Mouse (Mus musculus): Measurements from ENCODE around the gene Mlf2. TPM values are rescaled to one million over a fixed set of nuclear protein-coding genes. Genes with fewer than 3 reads are reported as not detected.
A peak's percentile ranks its signal among the peaks of the same experiment; 100 is the strongest.

Mlf2 gene
- polyA plus RNA-seq, 1 experiment: 21.9 TPM

- TF ChIP-seq TAL1 (IDR thresholded peaks at IDR 0.05; ENCODE audit: low read length): no peak
- TF ChIP-seq GATA1 (IDR thresholded peaks at IDR 0.05; ENCODE audit: low read length): no peak
- H3K27me3 ChIP-seq (ENCODE audit: control insufficient read depth): peaks cover 70% of the 10 kb centered on the region
Measured at GRCm38 (mm10) chr6:124910032-124910431, 21.2 kb upstream of the Mlf2 start.

DNA sequence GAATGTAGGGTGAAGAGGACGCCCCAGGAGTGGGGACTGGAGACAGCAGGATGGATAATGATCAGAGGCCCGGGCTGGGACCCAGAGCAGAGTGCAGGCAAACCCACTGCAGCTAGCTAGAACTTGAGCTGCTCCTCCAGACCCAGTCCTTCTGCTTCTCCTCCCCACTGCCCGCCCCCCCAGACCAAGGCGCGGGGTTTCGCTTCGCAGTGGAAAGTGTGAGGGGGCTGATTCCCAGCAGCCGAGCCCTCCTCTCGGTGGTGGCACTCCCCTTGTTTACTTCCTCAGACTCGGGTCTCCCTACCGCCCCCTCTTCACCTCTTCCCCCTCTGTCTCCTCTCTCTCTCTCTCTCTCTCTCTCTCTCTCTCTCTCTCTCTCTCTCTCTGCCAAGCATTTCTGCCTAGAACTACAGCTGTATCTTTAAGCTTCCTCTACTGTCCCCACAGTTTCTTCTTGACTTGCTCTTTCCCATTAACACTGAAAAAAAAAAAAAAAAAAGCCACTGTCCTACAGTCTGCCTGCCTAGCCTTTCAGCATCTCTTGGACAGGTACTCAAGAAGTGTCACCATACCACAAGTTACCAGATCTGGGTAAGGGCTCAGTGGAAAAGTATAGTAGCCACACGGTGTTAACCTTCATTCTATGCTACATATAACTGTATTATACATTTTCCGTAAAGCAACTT is 19.5 kb upstream of the Mlf2 start, which contains the start of gene Lag3:
TSS of gene Lag3 (minus strand) at position 173 of the 686 bp plus-strand sequence.
- Histone ChIP-seq H3K9me3 (ENCODE audit: control insufficient read depth, low read length) (peaks cover 3% of the 10 kb centered on the region; the same call in 1 of the 2 replicates), H3K27me3 (ENCODE audit: control insufficient read depth) (peaks cover 82% of the 10 kb centered on the region), H3K4me3 (replicated peaks) (no peak within 1 kb of the TSS), H3K4me1 (ENCODE audit: control insufficient read depth) (peaks cover 5% of the 10 kb centered on the region), H3K36me3 (ENCODE audit: control insufficient read depth) (peaks cover 2% of the 10 kb centered on the region; the same call in 1 of the 2 replicates)
- TF ChIP-seq TAL1 (IDR thresholded peaks at IDR 0.05; ENCODE audit: low read length): no peak
- no peak for TF ChIP-seq GATA1 (IDR thresholded peaks at IDR 0.05; ENCODE audit: low read length)

More at GRCm38 (mm10) chr6:124910032-124910431, 21.2 kb upstream of the Mlf2 start:
- peaks cover 2% of the 10 kb centered on the region; the same call in 1 of the 2 replicates for H3K36me3 ChIP-seq (ENCODE audit: control insufficient read depth)
- H3K4me3 ChIP-seq (replicated peaks): no peak overlapping the region
- peaks cover 2% of the 10 kb centered on the region for H3K4me1 ChIP-seq (ENCODE audit: control insufficient read depth)
- H3K9me3 ChIP-seq (ENCODE audit: control insufficient read depth, low read length): no peaks in the 10 kb centered on the region

DNA sequence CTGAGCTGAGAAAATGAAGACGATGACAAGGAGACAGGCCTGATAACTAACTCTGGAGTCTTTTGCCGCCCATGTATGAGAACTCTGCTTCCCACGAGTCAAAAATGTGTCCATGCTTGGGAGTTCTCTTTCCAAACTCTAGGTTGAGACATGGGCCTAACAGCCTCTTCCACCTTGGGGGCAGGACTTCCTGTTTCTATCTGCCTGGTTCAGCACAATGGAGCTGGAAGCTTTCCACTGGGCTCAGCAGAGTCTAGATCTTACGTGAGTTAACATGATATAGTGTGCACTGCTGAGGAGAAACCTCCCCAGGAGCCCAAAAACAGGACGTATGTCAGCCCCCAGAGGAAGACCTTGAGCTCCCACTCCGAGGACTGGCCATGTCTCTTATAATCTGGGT is 18.0 kb upstream of the Mlf2 start:
- peaks cover 96% of the 10 kb centered on the region for H3K27me3 ChIP-seq (ENCODE audit: control insufficient read depth)
- H3K36me3 ChIP-seq (ENCODE audit: control insufficient read depth): peaks cover 2% of the 10 kb centered on the region; the same call in 1 of the 2 replicates
- no peak overlapping the region for H3K4me3 ChIP-seq (replicated peaks)
- H3K9me3 ChIP-seq (ENCODE audit: control insufficient read depth, low read length): peaks cover 7% of the 10 kb centered on the region; the same call in 1 of the 2 replicates
- H3K4me1 ChIP-seq (ENCODE audit: control insufficient read depth): peaks cover 18% of the 10 kb centered on the region
- no peak for TF ChIP-seq GATA1 (IDR thresholded peaks at IDR 0.05; ENCODE audit: low read length)
- TF ChIP-seq TAL1 (IDR thresholded peaks at IDR 0.05; ENCODE audit: low read length): no peak

DNA sequence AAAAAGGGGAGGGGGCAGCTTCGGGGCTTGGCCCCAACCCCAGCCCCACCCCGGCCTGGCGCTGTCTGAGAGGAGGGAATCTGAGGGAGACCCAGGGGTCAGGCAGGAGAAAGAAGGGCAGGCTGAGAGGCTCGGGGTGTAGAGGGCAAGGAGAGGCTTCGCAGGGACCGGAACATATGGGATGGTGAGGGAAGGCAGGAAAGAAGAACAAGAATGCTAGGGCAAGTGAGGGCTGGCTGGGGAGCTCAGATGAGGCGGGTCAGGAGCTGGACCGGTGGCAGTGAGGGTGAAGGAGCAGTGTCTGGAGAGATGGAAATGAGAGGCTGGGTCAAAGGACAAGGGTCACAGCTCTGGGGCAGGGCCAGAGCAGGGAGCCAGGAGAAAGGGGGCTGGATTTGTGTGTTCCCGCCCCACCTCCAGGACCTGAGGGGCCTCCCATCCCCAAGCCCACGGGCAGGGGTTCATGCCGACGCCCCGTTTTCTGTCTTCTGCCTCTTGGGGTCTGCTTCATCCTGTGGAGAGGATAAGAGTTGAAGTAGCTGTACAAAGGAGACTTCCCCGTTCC is 17.4 kb upstream of the Mlf2 start:
- no peak overlapping the region for H3K4me3 ChIP-seq (replicated peaks)
- H3K36me3 ChIP-seq (ENCODE audit: control insufficient read depth): peaks cover 2% of the 10 kb centered on the region; the same call in 1 of the 2 replicates
- peaks cover 9% of the 10 kb centered on the region; the same call in 1 of the 2 replicates for H3K9me3 ChIP-seq (ENCODE audit: control insufficient read depth, low read length)
- TF ChIP-seq TAL1 (IDR thresholded peaks at IDR 0.05; ENCODE audit: low read length): no peak
- TF ChIP-seq GATA1 (IDR thresholded peaks at IDR 0.05; ENCODE audit: low read length): no peak
- peaks cover 97% of the 10 kb centered on the region for H3K27me3 ChIP-seq (ENCODE audit: control insufficient read depth)
- peaks cover 19% of the 10 kb centered on the region for H3K4me1 ChIP-seq (ENCODE audit: control insufficient read depth)

GRCm38 (mm10) chr6:124914511-124914910 is 16.7 kb upstream of the Mlf2 start:
- Histone ChIP-seq H3K27me3 (ENCODE audit: control insufficient read depth) (peaks cover 98% of the 10 kb centered on the region), H3K36me3 (ENCODE audit: control insufficient read depth) (peaks cover 2% of the 10 kb centered on the region; the same call in 1 of the 2 replicates), H3K9me3 (ENCODE audit: control insufficient read depth, low read length) (peaks cover 9% of the 10 kb centered on the region; the same call in 1 of the 2 replicates), H3K4me3 (replicated peaks) (no peak overlapping the region), H3K4me1 (ENCODE audit: control insufficient read depth) (peaks cover 19% of the 10 kb centered on the region)
- TF ChIP-seq GATA1 (IDR thresholded peaks at IDR 0.05; ENCODE audit: low read length) (no peak), TAL1 (IDR thresholded peaks at IDR 0.05; ENCODE audit: low read length) (no peak)

- no peak overlapping the region for H3K4me3 ChIP-seq (replicated peaks)
- H3K4me1 ChIP-seq (ENCODE audit: control insufficient read depth): peaks cover 19% of the 10 kb centered on the region
- peaks cover 98% of the 10 kb centered on the region for H3K27me3 ChIP-seq (ENCODE audit: control insufficient read depth)
- peaks cover 9% of the 10 kb centered on the region; the same call in 1 of the 2 replicates for H3K9me3 ChIP-seq (ENCODE audit: control insufficient read depth, low read length)
- no peak for TF ChIP-seq TAL1 (IDR thresholded peaks at IDR 0.05; ENCODE audit: low read length)
- TF ChIP-seq GATA1 (IDR thresholded peaks at IDR 0.05; ENCODE audit: low read length): no peak
- H3K36me3 ChIP-seq (ENCODE audit: control insufficient read depth): peaks cover 2% of the 10 kb centered on the region; the same call in 1 of the 2 replicates
Measured at GRCm38 (mm10) chr6:124915160-124915941, 15.8 kb upstream of the Mlf2 start.

GRCm38 (mm10) chr6:124915942-124916694 is 15.1 kb upstream of the Mlf2 start:
- no peak for TF ChIP-seq GATA1 (IDR thresholded peaks at IDR 0.05; ENCODE audit: low read length)
- TF ChIP-seq TAL1 (IDR thresholded peaks at IDR 0.05; ENCODE audit: low read length): no peak
- Histone ChIP-seq H3K4me1 (ENCODE audit: control insufficient read depth) (peaks cover 19% of the 10 kb centered on the region), H3K9me3 (ENCODE audit: control insufficient read depth, low read length) (peaks cover 9% of the 10 kb centered on the region; the same call in 1 of the 2 replicates), H3K4me3 (replicated peaks) (peak overlapping the region; percentile 63), H3K36me3 (ENCODE audit: control insufficient read depth) (peaks cover 2% of the 10 kb centered on the region; the same call in 1 of the 2 replicates), H3K27me3 (ENCODE audit: control insufficient read depth) (peaks cover 98% of the 10 kb centered on the region)

Measured in erythroblast, embryonic 14.5 days (primary cell).